Mouse (Mus musculus) forebrain, embryonic 12.5 days (tissue): ENCODE measurements around the gene Cycs. TPM values are rescaled to one million over a fixed set of nuclear protein-coding genes. Genes with fewer than 3 reads are reported as not detected.

Source experiments
- microRNA-seq: library from miRNA; unstranded; fragments of <30 nt; microRNA quantifications from one replicate; pipeline ENCODE4, GENCODE M21; 2017
- polyA plus RNA-seq: library from polyadenylated mRNA; unstranded; fragments of >200 nt; fragmentation: Nextera tagmentation; extraction: Ambion mirVana; gene quantifications from 2 replicates; pipeline ENCODE4 v1.2.1, GENCODE M21; 2016

Gene Cycs
- polyA plus RNA-seq, 1 experiment from 2014 or later, result 71.1 TPM

Small RNA genes within 50 kb of the gene (microRNA-seq; reads per million reads assigned to microRNA genes)
- not detected for gene Mir6371

Other genes with a start within 250 kb of the Cycs start
- 8.5 and 9.5 TPM in 2 replicates for gene Osbpl3, start 110.3 kb downstream of the Cycs start, polyA plus RNA-seq
- 0.53 and 0.61 TPM in 2 replicates for gene 4921507P07Rik, start 30.1 kb upstream of the Cycs start, polyA plus RNA-seq
- gene Npvf, start 87.9 kb upstream of the Cycs start, polyA plus RNA-seq, result not detected in 2 replicates